Mouse (Mus musculus): ENCODE measurements around the gene Ulk4. TPM values are rescaled to one million over a fixed set of nuclear protein-coding genes. Genes with fewer than 3 reads are reported as not detected.
A peak's percentile ranks its signal among the peaks of the same experiment; 100 is the strongest.
"Not testable (repeated sequence)": the region's sequence is repeated elsewhere in the genome, so short reads cannot be mapped to it uniquely, and the experiment has no call there.

The Ulk4 gene
- polyA plus RNA-seq, 1 experiment from 2014 or later: 193 TPM

- Histone ChIP-seq H3K4me2 (no peak overlapping the region), H3K27ac (no peak overlapping the region), H3K9me3 (no peaks in the 10 kb centered on the region), H3K27me3 (0 out of 2 replicates have a peak, but pooled peaks cover 5% of the 10 kb centered on the region), H3K4me3 (replicated peaks) (no peak overlapping the region), H3K4me1 (replicated peaks) (peaks cover 31% of the 10 kb centered on the region), H3K9ac (replicated peaks) (no peak overlapping the region), H3K36me3 (no peaks in the 10 kb centered on the region)
- 76% methylated on average over 8 of the region's 8 CpGs for WGBS
- no peak for ATAC-seq (ENCODE audit: insufficient number of reproducible peaks, insufficient read depth, low FRiP score, low TSS enrichment, low read depth)
Observed at GRCm38 (mm10) chr9:121060331-121060730, 216.7 kb downstream of the Ulk4 start.

DNA sequence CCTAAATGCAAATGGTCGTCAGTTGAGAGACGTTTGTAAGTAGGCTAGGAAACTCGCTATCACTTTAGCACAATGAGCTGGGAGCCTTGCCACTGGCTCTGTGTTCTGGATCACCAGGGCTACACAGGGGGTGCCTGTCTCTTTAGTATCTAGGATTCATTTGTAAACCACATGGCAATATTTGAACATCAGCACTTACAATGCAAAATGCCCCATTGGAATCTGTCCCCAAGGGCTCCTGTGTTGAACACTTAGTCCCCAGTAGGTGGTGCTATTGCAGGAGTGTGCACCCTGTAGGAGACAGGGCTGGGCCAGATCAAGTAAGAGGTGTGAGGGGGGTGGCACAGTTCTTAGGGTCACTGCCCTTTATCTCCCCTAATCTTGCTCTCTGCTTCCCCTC is 217.7 kb downstream of the Ulk4 start:
- no peaks in the 10 kb centered on the region for H3K9me3 ChIP-seq
- H3K27ac ChIP-seq: no peak overlapping the region
- 97% methylated on average over 3 of the region's 3 CpGs for WGBS
- no peak overlapping the region for H3K4me2 ChIP-seq
- no peak overlapping the region for H3K4me3 ChIP-seq (replicated peaks)
- no peak for ATAC-seq (ENCODE audit: insufficient number of reproducible peaks, insufficient read depth, low FRiP score, low TSS enrichment, low read depth)
- no peak overlapping the region for H3K9ac ChIP-seq (replicated peaks)
- 0 out of 2 replicates have a peak, but pooled peaks cover 2% of the 10 kb centered on the region for H3K27me3 ChIP-seq
- H3K36me3 ChIP-seq: no peaks in the 10 kb centered on the region
- peaks cover 25% of the 10 kb centered on the region for H3K4me1 ChIP-seq (replicated peaks)

GRCm38 (mm10) chr9:121058538-121058937 is 218.5 kb downstream of the Ulk4 start:
- Histone ChIP-seq H3K27ac (peak overlapping the region; percentile 23; the same call in 1 of the 2 replicates), H3K27me3 (no peaks in the 10 kb centered on the region), H3K4me3 (replicated peaks) (no peak overlapping the region), H3K9ac (replicated peaks) (no peak overlapping the region), H3K4me2 (no peak overlapping the region), H3K4me1 (replicated peaks) (peaks cover 25% of the 10 kb centered on the region), H3K36me3 (no peaks in the 10 kb centered on the region), H3K9me3 (no peaks in the 10 kb centered on the region)
- ATAC-seq (ENCODE audit: insufficient number of reproducible peaks, insufficient read depth, low FRiP score, low TSS enrichment, low read depth): no peak
- WGBS: 84% methylated on average over 8 of the region's 8 CpGs

DNA sequence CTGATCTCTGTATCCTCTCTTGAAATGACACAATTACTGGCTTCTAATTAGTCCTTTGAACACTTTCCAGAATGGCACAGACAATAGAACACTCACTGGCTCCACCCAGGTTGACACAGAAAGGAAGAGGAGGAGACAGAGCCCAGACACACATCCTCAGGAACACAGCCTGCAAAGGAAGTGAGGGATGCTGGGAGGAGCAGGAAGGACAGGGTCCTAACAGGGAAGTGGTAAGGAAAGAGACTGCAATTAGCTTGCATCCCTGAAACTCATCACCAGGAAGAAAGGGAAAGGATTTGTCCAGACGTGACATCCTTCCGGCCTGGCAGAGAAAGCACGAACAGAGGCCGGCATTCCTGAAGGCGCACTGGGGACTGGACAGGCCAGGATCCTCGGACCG is 218.9 kb downstream of the Ulk4 start:
- Histone ChIP-seq H3K27ac (peak overlapping the region; percentile 23; the same call in 1 of the 2 replicates), H3K4me2 (no peak overlapping the region), H3K4me1 (replicated peaks) (peaks cover 25% of the 10 kb centered on the region), H3K4me3 (replicated peaks) (no peak overlapping the region), H3K27me3 (no peaks in the 10 kb centered on the region), H3K36me3 (no peaks in the 10 kb centered on the region), H3K9me3 (no peaks in the 10 kb centered on the region), H3K9ac (replicated peaks) (no peak overlapping the region)
- 80% methylated on average over 7 of the region's 7 CpGs for WGBS
- ATAC-seq (ENCODE audit: insufficient number of reproducible peaks, insufficient read depth, low FRiP score, low TSS enrichment, low read depth): no peak

GRCm38 (mm10) chr9:121057401-121057800 is 219.6 kb downstream of the Ulk4 start:
- H3K27me3 ChIP-seq: no peaks in the 10 kb centered on the region
- H3K9ac ChIP-seq (replicated peaks): no peak overlapping the region
- no peak overlapping the region for H3K27ac ChIP-seq
- H3K4me2 ChIP-seq: no peak overlapping the region
- ATAC-seq (ENCODE audit: insufficient number of reproducible peaks, insufficient read depth, low FRiP score, low TSS enrichment, low read depth): no peak
- H3K9me3 ChIP-seq: no peaks in the 10 kb centered on the region
- WGBS: 25% methylated on average over 9 of the region's 9 CpGs
- H3K4me1 ChIP-seq (replicated peaks): peaks cover 19% of the 10 kb centered on the region
- no peak overlapping the region for H3K4me3 ChIP-seq (replicated peaks)
- H3K36me3 ChIP-seq: no peaks in the 10 kb centered on the region

- WGBS: 67% methylated on average over 3 of the region's 3 CpGs
- ATAC-seq (ENCODE audit: insufficient number of reproducible peaks, insufficient read depth, low FRiP score, low TSS enrichment, low read depth): no peak
Observed at GRCm38 (mm10) chr9:121056526-121056925, 220.5 kb downstream of the Ulk4 start.

DNA sequence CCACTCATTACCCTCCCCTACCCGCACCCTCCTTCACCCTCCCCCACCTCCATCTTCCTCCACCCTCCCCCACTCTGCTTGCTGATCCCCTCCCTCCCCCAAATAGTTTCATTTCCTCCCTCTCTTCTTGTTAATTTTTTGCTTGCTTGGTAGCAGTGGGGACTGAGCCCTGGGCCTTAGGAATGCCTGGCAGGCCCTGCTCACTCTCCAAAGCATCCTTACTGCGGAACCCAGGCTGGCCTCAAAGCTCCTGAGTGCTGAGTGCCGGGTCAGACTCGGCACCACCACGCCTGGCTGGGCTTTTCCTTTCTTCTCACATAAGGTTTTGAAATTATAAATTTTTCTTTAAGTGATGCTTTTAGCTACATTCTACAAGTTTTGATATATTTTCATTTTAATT is 221.0 kb downstream of the Ulk4 start:
- H3K9ac ChIP-seq (replicated peaks): no peak overlapping the region
- H3K9me3 ChIP-seq: no peaks in the 10 kb centered on the region
- H3K27me3 ChIP-seq: no peaks in the 10 kb centered on the region
- peaks cover 8% of the 10 kb centered on the region for H3K4me1 ChIP-seq (replicated peaks)
- H3K27ac ChIP-seq: no peak overlapping the region
- H3K4me3 ChIP-seq (replicated peaks): no peak overlapping the region
- no peak for ATAC-seq (ENCODE audit: insufficient number of reproducible peaks, insufficient read depth, low FRiP score, low TSS enrichment, low read depth)
- no peaks in the 10 kb centered on the region for H3K36me3 ChIP-seq
- WGBS: 63% methylated on average over 5 of the region's 5 CpGs
- H3K4me2 ChIP-seq: no peak overlapping the region

More at GRCm38 (mm10) chr9:121056526-121056925, 220.5 kb downstream of the Ulk4 start:
- Histone ChIP-seq H3K27ac (no peak overlapping the region), H3K4me1 (replicated peaks) (peaks cover 11% of the 10 kb centered on the region), H3K27me3 (no peaks in the 10 kb centered on the region), H3K9me3 (no peaks in the 10 kb centered on the region), H3K4me2 (no peak overlapping the region), H3K9ac (replicated peaks) (no peak overlapping the region), H3K36me3 (no peaks in the 10 kb centered on the region), H3K4me3 (replicated peaks) (no peak overlapping the region)

DNA sequence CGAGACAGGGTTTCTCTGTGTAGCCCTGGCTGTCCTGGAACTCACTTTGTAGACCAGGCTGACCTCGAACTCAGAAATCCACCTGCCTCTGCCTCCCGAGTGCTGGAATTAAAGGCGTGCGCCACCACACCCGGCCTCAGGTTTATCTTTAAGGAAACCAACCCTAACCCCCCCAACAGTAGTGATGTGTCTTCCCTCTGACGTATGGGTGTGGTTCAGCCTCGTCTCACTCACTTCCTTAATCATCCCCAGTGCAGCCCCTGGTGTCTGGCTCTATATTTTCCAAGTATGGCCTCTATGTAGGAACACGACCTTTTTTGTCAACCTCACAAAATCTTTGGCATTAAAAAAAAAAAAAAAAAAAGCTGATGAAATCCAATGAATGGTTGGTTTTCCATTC is 231.3 kb downstream of the Ulk4 start:
- not testable (repeated sequence) for H3K4me2 ChIP-seq; H3K9me3 ChIP-seq; H3K4me3 ChIP-seq (replicated peaks); H3K9ac ChIP-seq (replicated peaks); H3K27me3 ChIP-seq; H3K36me3 ChIP-seq; H3K27ac ChIP-seq; ATAC-seq (ENCODE audit: insufficient number of reproducible peaks, insufficient read depth, low FRiP score, low TSS enrichment, low read depth)
- H3K4me1 ChIP-seq (replicated peaks): peaks cover 13% of the 10 kb centered on the region
- 71% methylated on average over 9 of the region's 9 CpGs for WGBS

DNA sequence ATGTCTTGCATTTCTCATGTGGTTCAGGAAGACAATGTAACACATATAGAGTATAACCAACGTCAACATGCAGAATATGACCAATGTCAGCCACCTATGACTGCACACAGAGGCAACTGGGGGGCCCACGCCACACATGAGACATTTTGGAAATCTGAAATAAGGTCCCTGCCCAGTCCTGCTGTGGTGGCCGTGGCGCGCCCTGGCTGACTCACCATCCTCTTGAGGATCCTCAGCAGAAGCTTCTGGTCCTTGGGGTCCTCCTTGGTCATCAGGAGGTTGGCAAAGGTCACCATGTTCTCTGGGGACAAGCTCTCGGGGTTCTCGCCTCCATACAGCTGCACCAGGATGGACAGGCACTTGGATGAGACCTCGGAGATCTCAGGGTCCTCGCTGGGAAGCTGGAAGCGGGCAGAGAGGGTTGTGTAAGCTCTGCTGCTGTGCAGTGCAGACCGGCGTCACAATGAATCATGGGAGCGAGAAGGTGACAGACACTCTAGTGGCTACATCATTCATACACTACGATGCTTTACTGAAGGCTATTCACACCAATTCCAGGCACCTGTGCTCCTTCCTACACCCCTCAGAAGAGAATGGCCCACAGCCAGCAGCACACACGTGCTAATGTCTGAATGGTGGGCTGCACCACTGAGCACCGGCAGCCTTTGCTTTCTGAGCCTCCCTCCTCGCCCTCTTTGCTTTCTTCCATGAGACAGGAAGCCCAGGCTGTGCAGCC is 232.4 kb downstream of the Ulk4 start:
- H3K9ac ChIP-seq (replicated peaks): no peak overlapping the region
- ATAC-seq (ENCODE audit: insufficient number of reproducible peaks, insufficient read depth, low FRiP score, low TSS enrichment, low read depth): peak; percentile 15; the same call in 1 of the 2 replicates
- H3K9me3 ChIP-seq: no peaks in the 10 kb centered on the region
- no peaks in the 10 kb centered on the region for H3K36me3 ChIP-seq
- no peak overlapping the region for H3K4me3 ChIP-seq (replicated peaks)
- H3K4me2 ChIP-seq: no peak overlapping the region
- 71% methylated on average over 17 of the region's 17 CpGs for WGBS
- no peaks in the 10 kb centered on the region for H3K27me3 ChIP-seq
- H3K27ac ChIP-seq: peak overlapping the region; percentile 54
- peaks cover 13% of the 10 kb centered on the region for H3K4me1 ChIP-seq (replicated peaks)

DNA sequence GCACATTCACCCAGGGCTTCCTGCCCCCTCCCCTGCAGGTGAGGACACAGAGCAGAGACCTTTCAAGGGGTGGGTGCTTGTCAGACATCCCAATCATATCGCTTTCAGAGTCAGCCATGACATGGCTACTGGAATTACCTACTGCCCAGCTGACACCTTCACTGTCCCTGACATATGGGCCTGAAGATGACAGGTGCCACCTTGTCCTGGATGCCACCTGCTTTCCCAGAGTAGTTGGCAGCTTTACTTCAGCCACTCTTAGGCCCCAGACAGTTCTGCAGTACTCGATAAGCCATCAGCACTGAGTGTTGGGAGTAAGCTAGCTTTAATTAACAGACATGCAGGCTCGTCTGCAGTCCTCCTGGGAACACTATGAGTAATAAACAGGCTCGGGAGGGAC is 234.0 kb downstream of the Ulk4 start:
- ATAC-seq (ENCODE audit: insufficient number of reproducible peaks, insufficient read depth, low FRiP score, low TSS enrichment, low read depth): no peak
- H3K9ac ChIP-seq (replicated peaks): no peak overlapping the region
- H3K4me3 ChIP-seq (replicated peaks): no peak overlapping the region
- no peaks in the 10 kb centered on the region for H3K27me3 ChIP-seq
- H3K36me3 ChIP-seq: no peaks in the 10 kb centered on the region
- no peak overlapping the region for H3K27ac ChIP-seq
- peaks cover 21% of the 10 kb centered on the region for H3K4me1 ChIP-seq (replicated peaks)
- H3K4me2 ChIP-seq: no peak overlapping the region
- 83% methylated on average over 4 of the region's 4 CpGs for WGBS
- H3K9me3 ChIP-seq: no peaks in the 10 kb centered on the region

DNA sequence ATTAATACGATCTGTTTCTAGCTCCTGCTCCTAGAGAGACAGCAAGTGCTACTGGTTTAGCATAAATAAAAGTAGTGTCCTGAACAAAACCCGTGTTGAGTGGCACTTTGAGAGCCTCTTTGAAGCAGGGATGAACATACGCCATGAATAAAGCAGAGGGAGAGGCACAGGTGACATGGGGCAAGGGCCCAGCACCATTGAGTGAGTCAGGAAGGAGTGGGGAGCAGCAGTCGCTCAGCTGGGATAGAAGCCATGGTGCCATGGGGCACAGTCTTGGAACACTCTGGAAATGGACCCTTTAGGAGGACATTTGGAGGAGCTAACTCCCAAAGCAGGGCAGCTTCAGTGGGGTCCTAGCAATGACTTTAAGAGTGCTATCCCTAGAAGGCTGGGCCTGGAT is 238.6 kb downstream of the Ulk4 start:
- no peak for ATAC-seq (ENCODE audit: insufficient number of reproducible peaks, insufficient read depth, low FRiP score, low TSS enrichment, low read depth)
- peaks cover 36% of the 10 kb centered on the region for H3K4me1 ChIP-seq (replicated peaks)
- WGBS: 66% methylated on average over 4 of the region's 4 CpGs
- H3K4me3 ChIP-seq (replicated peaks): no peak overlapping the region
- no peaks in the 10 kb centered on the region for H3K36me3 ChIP-seq
- peak overlapping the region; percentile 77 for H3K27ac ChIP-seq
- H3K27me3 ChIP-seq: no peaks in the 10 kb centered on the region
- no peak overlapping the region for H3K4me2 ChIP-seq
- no peak overlapping the region for H3K9ac ChIP-seq (replicated peaks)
- H3K9me3 ChIP-seq: no peaks in the 10 kb centered on the region

GRCm38 (mm10) chr9:121037975-121038374 is 239.0 kb downstream of the Ulk4 start:
- Histone ChIP-seq H3K27ac (peak overlapping the region; percentile 77), H3K36me3 (no peaks in the 10 kb centered on the region), H3K27me3 (no peaks in the 10 kb centered on the region), H3K9ac (replicated peaks) (no peak overlapping the region), H3K4me3 (replicated peaks) (no peak overlapping the region), H3K9me3 (no peaks in the 10 kb centered on the region), H3K4me1 (replicated peaks) (peaks cover 36% of the 10 kb centered on the region), H3K4me2 (no peak overlapping the region)
- no peak; the same call in 1 of the 2 replicates for ATAC-seq (ENCODE audit: insufficient number of reproducible peaks, insufficient read depth, low FRiP score, low TSS enrichment, low read depth)
- WGBS: 41% methylated on average over 5 of the region's 5 CpGs

Measured in limb, embryonic 12.5 days (tissue).